Mouse (Mus musculus) right cerebral cortex, postnatal 14 days (tissue): ENCODE measurements around the gene Ebf4.
A peak's percentile ranks its signal among the peaks of the same experiment; 100 is the strongest.

ENCODE experiments used
- DNase-seq: peaks from one replicate; pipeline ENCODE4 v3.0.0; 2022

Ebf4 gene

GRCm38 (mm10) chr2:130294936-130295277, at the start of gene Ebf4:
Ebf4 (plus strand) TSS chr2:130295169.
- DNase-seq = peak; percentile 54

- DNase-seq = peak; percentile 12
These were observed 48.1 kb upstream of the Ebf4 start for GRCm38 (mm10) chr2:130246912-130247311.

- no peak for DNase-seq
These were observed 46.7 kb upstream of the Ebf4 start for GRCm38 (mm10) chr2:130248226-130248625.

GRCm38 (mm10) chr2:130256762-130257161, 38.2 kb upstream of the Ebf4 start:
- DNase-seq = no peak

GRCm38 (mm10) chr2:130260822-130261221, 34.1 kb upstream of the Ebf4 start:
- DNase-seq = no peak

GRCm38 (mm10) chr2:130261914-130262313, 33.1 kb upstream of the Ebf4 start:
- DNase-seq = no peak

- no peak for DNase-seq
These were observed 32.6 kb upstream of the Ebf4 start for GRCm38 (mm10) chr2:130262398-130262797.

- no peak for DNase-seq
These were observed 29.4 kb upstream of the Ebf4 start for GRCm38 (mm10) chr2:130265520-130265919.

GRCm38 (mm10) chr2:130268074-130268473, 26.9 kb upstream of the Ebf4 start:
- DNase-seq = no peak

GRCm38 (mm10) chr2:130273732-130274131, 21.2 kb upstream of the Ebf4 start:
- no peak for DNase-seq

- DNase-seq = peak; percentile 98
These were observed 20.7 kb upstream of the Ebf4 start, which contains the start of gene Nop56 for GRCm38 (mm10) chr2:130274149-130274861. Nop56 (plus strand) TSS chr2:130274430.

GRCm38 (mm10) chr2:130274862-130275261, 20.1 kb upstream of the Ebf4 start:
- DNase-seq = no peak

- peak; percentile 73 for DNase-seq
These were observed 19.3 kb upstream of the Ebf4 start for GRCm38 (mm10) chr2:130275649-130276048.

GRCm38 (mm10) chr2:130279600-130280091, 15.3 kb upstream of the Ebf4 start:
- no peak for DNase-seq

GRCm38 (mm10) chr2:130280224-130280623, 14.7 kb upstream of the Ebf4 start:
- no peak for DNase-seq

- no peak for DNase-seq
These were observed 14.2 kb upstream of the Ebf4 start for GRCm38 (mm10) chr2:130280818-130281217.

GRCm38 (mm10) chr2:130283854-130284654, 10.9 kb upstream of the Ebf4 start, which contains the start of gene Idh3b:
Idh3b (minus strand) TSS chr2:130284547.
- DNase-seq = peak; percentile 90

- no peak for DNase-seq
These were observed 5.9 kb upstream of the Ebf4 start for GRCm38 (mm10) chr2:130289086-130289485.

GRCm38 (mm10) chr2:130291434-130291833, 3.5 kb upstream of the Ebf4 start:
- DNase-seq = peak; percentile 71

- no peak for DNase-seq
These were observed 2.0 kb upstream of the Ebf4 start for GRCm38 (mm10) chr2:130293009-130293408.

GRCm38 (mm10) chr2:130293486-130293885, 1.5 kb upstream of the Ebf4 start:
- no peak for DNase-seq

- DNase-seq = no peak
These were observed 592 bp upstream of the Ebf4 start for GRCm38 (mm10) chr2:130294218-130294935.
